Mouse (Mus musculus): ENCODE data around the gene Ttc5. TPM values are rescaled to one million over a fixed set of nuclear protein-coding genes. Genes with fewer than 3 reads are reported as not detected.
"Not testable (repeated sequence)": the region's sequence is repeated elsewhere in the genome, so short reads cannot be mapped to it uniquely, and the experiment has no call there.

Gene Ttc5
- polyA plus RNA-seq, 1 experiment from 2014 or later = 109 TPM

DNA sequence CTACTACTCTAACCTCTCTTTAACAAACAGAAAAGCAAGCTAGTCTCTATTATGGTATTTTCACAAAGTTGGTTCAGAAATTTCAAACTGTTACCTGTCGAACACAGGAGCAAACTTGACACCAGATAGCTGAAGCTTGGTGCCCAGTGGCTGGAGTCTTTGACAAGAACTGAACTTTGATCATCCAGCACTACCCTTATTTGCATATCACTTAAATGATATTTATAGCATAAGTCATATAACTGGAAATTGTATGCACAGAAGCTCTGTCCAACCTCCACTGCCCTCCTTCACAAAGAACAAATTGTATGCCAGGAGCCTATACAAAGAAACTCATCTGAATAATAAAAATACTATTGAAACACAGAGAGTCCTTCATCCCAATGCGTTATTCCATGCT, 43.7 kb downstream of the Ttc5 start:
- H3K27ac ChIP-seq = no peak overlapping the region
- WGBS = 81% methylated on average over 2 of the region's 2 CpGs
- no peak for DNase-seq (ENCODE audit: extremely low spot score, low spot score)

DNA sequence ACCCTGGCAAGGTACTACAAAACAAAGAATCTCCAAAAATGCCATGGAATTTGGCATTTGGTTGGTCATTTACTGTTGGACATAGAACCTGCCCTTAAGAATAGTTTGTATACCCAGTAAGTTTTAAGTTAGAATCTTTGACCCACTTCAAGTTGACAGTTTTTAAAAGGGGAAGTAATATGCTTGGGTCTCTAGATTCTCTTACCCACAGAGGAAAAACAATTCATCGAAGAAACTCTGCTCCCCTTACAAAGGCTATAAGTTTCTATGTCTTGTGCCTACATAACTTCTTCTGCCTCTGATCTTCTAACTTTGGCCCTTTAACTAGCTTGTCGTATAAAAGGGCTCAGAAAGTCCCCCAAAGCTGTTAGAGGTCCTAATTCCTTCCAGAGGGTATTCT, 45.0 kb downstream of the Ttc5 start:
- Histone ChIP-seq H3K27ac (no peak overlapping the region), H3K36me3 (replicated peaks) (no peaks in the 10 kb centered on the region), H3K4me1 (no peaks in the 10 kb centered on the region), H3K4me3 (no peak overlapping the region), H3K9me3 (no peaks in the 10 kb centered on the region), H3K27me3 (ENCODE audit: poor library complexity, severe bottlenecking) (no peaks in the 10 kb centered on the region)
- no peak for DNase-seq (ENCODE audit: extremely low spot score, low spot score)
- WGBS = 72% methylated on average over 2 of the region's 2 CpGs

More for the DNA sequence above, 43.7 kb downstream of the Ttc5 start:
- no peaks in the 10 kb centered on the region for H3K4me1 ChIP-seq
- H3K4me3 ChIP-seq = no peak overlapping the region
- H3K27me3 ChIP-seq (ENCODE audit: poor library complexity, severe bottlenecking) = no peaks in the 10 kb centered on the region
- no peaks in the 10 kb centered on the region for H3K36me3 ChIP-seq (replicated peaks)
- no peaks in the 10 kb centered on the region for H3K9me3 ChIP-seq

DNA sequence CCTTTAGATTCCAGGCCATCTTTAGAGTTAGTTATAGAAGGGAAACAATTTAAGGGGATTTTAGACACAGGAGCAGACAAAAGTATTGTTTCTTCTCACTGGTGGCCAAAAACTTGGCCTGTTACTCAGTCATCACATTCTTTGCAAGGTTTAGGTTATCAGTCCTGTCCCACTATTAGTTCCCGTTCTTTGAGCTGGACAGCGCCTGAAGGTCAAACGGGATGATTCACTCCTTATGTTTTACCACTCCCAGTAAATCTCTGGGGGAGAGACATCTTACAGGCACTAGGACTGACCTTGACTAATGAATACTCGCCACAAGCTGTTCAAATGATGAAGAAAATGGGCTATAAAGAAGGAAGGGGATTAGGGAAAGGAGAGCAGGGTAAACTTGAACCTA, 62.9 kb downstream of the Ttc5 start:
- H3K4me1 ChIP-seq; H3K27me3 ChIP-seq (ENCODE audit: poor library complexity, severe bottlenecking); H3K36me3 ChIP-seq (replicated peaks); H3K27ac ChIP-seq; H3K4me3 ChIP-seq; DNase-seq (ENCODE audit: extremely low spot score, low spot score): not testable (repeated sequence)
- 79% methylated on average over 4 of the region's 4 CpGs for WGBS
- peaks cover 12% of the 10 kb centered on the region; the same call in 1 of the 2 replicates for H3K9me3 ChIP-seq

DNA sequence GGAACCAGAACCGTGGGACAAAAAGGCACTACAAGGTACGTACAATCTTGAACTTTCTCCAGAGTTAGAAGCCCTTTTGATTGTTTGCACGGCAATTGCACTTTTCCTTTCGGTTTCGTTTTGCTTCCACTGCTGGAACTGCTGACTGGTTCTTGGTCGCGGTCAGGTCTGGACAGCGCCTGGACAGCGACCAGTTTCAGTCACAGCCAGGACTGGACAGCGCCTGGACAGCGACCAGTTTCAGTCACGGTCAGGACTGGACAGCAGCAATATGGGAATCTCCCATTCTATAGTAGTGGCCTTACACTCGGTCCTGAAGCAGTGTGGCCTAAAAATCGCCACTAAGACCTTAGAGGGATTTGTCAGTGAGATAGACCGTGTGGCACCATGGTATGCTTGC, 65.4 kb downstream of the Ttc5 start:
- H3K4me1 ChIP-seq; H3K27ac ChIP-seq; DNase-seq (ENCODE audit: extremely low spot score, low spot score); H3K4me3 ChIP-seq; H3K27me3 ChIP-seq (ENCODE audit: poor library complexity, severe bottlenecking); H3K36me3 ChIP-seq (replicated peaks): not testable (repeated sequence)
- 93% methylated on average over 15 of the region's 15 CpGs for WGBS
- H3K9me3 ChIP-seq = peaks cover 19% of the 10 kb centered on the region; the same call in 1 of the 2 replicates

Other genes with a start within 250 kb of the Ttc5 start
- gene Olfr744, start 170.6 kb downstream of the Ttc5 start, polyA plus RNA-seq (2016; fragmentation: Nextera tagmentation; extraction: Ambion mirVana) = not detected in 2 replicates
- gene Olfr745, start 146.1 kb downstream of the Ttc5 start, polyA plus RNA-seq (2016; fragmentation: Nextera tagmentation; extraction: Ambion mirVana) = not detected in 2 replicates
- not detected in 2 replicates for gene Olfr746, start 138.4 kb downstream of the Ttc5 start, polyA plus RNA-seq (2016; fragmentation: Nextera tagmentation; extraction: Ambion mirVana)
- gene Olfr747, start 92.3 kb downstream of the Ttc5 start, polyA plus RNA-seq (2016; fragmentation: Nextera tagmentation; extraction: Ambion mirVana) = not detected in 2 replicates
- gene Olfr748, start 78.1 kb downstream of the Ttc5 start, polyA plus RNA-seq (2016; fragmentation: Nextera tagmentation; extraction: Ambion mirVana) = not detected in 2 replicates
- gene Olfr749, start 40.4 kb downstream of the Ttc5 start, polyA plus RNA-seq (2016; fragmentation: Nextera tagmentation; extraction: Ambion mirVana) = not detected in 2 replicates
- not detected in 2 replicates for gene Ccnb1ip1, start 22.2 kb upstream of the Ttc5 start, polyA plus RNA-seq (2016; fragmentation: Nextera tagmentation; extraction: Ambion mirVana)
- 76.7 and 84.4 TPM in 2 replicates for gene Parp2, start 22.3 kb upstream of the Ttc5 start, polyA plus RNA-seq (2016; fragmentation: Nextera tagmentation; extraction: Ambion mirVana)
- gene Tep1, start 85.0 kb upstream of the Ttc5 start, polyA plus RNA-seq (2016; fragmentation: Nextera tagmentation; extraction: Ambion mirVana) = 4.1 and 5.2 TPM in 2 replicates
- 0.09 and 0.14 TPM in 2 replicates for gene Klhl33, start 112.0 kb upstream of the Ttc5 start, polyA plus RNA-seq (2016; fragmentation: Nextera tagmentation; extraction: Ambion mirVana)
- 190 and 197 TPM in 2 replicates for gene Osgep, start 139.4 kb upstream of the Ttc5 start, polyA plus RNA-seq (2016; fragmentation: Nextera tagmentation; extraction: Ambion mirVana)
- 503 and 517 TPM in 2 replicates for gene Apex1, start 139.4 kb upstream of the Ttc5 start, polyA plus RNA-seq (2016; fragmentation: Nextera tagmentation; extraction: Ambion mirVana)
- 44.8 and 45.3 TPM in 2 replicates for gene Pip4p1, start 145.3 kb upstream of the Ttc5 start, polyA plus RNA-seq (2016; fragmentation: Nextera tagmentation; extraction: Ambion mirVana)
- gene Pnp, start 145.6 kb upstream of the Ttc5 start, polyA plus RNA-seq (2016; fragmentation: Nextera tagmentation; extraction: Ambion mirVana) = 82.4 and 83.6 TPM in 2 replicates
- not detected in 2 replicates for gene Gm49342, start 159.0 kb upstream of the Ttc5 start, polyA plus RNA-seq (2016; fragmentation: Nextera tagmentation; extraction: Ambion mirVana)
- 0.73 and 1.3 TPM in 2 replicates for gene Pnp2, start 170.5 kb upstream of the Ttc5 start, polyA plus RNA-seq (2016; fragmentation: Nextera tagmentation; extraction: Ambion mirVana)
- not detected in 2 replicates for gene Rnase10, start 222.2 kb upstream of the Ttc5 start, polyA plus RNA-seq (2016; fragmentation: Nextera tagmentation; extraction: Ambion mirVana)

Measured in forebrain, embryonic 10.5 days (tissue).